Mouse (Mus musculus): Measurements from ENCODE around the gene Gpr3.

Gene Gpr3

DNA sequence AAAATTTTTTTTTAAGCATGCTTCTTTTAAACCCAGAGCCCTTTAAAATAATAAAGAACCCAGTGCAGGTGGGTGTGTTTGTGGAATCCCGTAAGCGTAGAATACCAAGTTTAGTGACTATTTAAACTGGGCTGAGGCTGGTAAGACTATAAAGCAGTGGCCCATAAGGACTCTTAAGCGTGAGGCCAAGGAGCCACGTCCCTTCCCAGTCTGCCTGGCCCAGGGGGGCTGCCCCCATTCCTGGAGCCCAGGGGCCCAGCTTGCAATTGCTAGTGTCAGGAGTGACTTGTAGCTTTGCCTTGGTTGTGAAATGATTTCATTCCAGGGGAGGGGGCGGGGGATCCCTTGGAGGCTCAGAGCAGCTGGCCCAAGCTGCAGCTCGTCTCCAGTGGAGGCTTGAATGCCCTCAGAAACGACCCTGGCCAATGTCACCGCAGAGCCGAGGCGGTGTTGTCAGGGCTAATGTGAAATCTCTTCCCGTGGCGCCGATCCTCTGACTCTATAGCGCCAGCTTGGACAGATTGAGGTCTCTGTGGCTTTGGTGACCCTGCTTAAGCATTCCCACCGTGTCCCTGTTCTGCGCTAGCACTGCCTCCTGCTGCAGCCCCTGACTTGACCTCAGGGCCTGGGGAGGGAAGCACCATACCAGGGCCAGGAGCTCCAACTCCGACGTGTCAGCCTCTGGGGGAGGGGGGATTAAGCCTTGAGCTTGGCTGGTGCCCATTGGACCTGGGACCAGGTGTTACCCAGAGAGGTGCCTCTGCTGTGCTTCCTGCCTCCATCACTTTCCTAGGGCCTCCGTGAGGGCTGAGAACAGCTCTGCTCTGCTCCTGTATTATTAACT is 13.8 kb downstream of the Gpr3 start:
- DNase-seq: peak in 1 of 2 experiments; percentile 37

DNA sequence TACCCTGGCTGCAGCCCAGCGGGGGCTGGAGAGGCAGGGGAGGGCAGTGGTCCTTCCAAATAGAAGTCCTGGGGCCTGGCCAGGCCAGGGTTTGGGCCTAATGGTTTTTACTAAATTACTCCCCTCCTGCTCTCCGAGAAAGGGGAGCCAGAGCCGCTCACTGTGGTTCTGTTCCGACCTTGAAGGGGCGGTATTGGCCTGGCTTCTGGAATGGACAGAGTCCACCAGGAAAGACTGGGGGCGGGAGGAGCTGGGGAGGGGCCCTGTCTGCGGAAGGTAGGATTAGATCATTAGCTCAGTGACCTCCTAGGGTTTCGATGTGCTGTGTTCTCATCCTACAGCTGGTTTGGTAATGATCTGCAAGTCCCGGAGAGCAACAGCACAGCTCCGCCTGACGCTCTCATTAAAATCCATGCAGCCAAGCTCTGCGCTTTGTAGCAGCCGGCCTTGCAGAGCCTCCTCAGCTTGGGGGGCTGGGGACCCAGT is 14.5 kb downstream of the Gpr3 start:
- peak; percentile 78 to 85 for DNase-seq

DNA sequence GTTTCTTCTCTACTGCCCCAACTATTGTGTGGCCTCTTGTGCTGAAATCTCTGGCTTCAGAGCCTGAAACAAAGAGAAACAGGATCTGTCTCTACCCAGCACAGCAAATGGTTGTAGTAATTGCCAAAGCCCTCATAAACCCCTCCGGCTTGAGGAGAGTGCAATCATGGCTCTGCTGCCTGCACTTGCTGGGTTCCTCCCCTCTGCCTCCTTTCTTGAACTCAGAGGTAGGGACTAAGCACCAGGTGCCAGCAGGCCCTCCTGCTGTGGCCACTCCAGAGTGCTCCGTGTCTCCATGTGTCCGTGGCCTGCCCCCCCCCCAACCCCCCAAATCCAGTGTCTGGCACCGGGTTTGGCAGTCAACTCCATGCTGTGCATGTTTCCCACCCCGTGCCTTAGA is 15.0 kb downstream of the Gpr3 start:
- DNase-seq: no peak

- peak in 1 of 2 experiments; percentile 48 for DNase-seq
Observed at GRCm38 (mm10) chr4:133196852-133197251, 15.5 kb downstream of the Gpr3 start.

- DNase-seq: no peak
Observed at GRCm38 (mm10) chr4:133196136-133196535, 16.2 kb downstream of the Gpr3 start.

DNA sequence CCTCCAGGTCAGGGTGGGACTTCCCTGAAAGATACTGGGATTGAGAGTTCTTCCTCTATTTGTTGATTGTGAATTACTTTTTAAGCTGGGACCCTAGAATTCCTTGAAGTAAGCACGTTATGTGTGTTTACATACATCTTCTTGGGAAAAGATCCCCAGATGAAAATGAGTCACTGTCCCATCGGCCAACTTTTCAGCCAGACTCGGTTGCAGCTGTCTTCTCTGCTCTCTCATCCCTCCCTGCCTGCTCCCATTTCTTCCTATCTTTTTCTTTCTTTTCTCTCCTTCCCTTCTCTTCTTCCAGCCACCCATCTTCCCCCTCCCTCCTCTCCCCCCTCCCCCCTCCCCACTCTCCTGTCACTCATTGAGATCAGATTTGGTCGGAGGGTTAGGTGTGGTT is 17.3 kb downstream of the Gpr3 start:
- no peak for DNase-seq

DNA sequence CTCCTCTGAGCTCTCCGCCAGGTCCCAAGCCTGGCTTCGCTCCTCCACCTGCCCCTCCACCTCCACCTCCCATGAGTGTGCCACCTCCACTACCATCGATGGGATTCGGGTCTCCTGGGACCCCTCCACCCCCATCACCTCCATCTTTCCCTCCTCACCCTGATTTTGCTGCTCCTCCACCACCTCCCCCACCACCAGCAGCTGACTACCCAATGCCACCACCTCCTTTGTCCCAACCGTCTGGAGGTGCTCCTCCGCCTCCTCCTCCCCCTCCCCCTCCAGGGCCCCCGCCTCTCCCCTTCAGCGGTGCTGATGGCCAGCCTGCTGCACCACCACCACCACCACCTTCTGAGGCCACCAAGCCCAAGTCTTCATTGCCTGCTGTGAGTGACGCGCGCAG is 17.9 kb downstream of the Gpr3 start:
- no peak for DNase-seq

DNA sequence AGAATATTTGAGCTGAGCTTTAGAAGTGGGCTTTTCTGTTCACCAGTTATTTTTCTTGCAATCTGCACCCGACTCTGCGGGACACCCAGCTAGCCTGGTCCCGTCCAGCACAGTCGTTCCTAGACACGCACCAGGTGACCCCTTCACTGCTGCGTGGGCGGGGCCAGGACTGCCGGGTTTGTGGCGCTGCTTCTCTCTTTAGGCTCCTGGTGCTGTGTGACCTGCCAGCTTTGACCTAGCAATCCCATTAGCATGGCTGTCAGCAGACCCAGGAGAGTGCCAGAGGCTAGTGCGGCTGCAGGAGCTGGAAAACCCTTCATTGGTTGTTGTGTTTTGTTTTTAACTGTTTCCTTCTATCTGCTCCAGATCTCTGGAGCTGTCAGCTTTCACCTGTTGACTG is 22.9 kb downstream of the Gpr3 start:
- peak in 1 of 2 experiments; percentile 55 for DNase-seq

- DNase-seq: no peak
Observed at GRCm38 (mm10) chr4:133186856-133187255, 25.5 kb downstream of the Gpr3 start.

GRCm38 (mm10) chr4:133185893-133186292 is 26.4 kb downstream of the Gpr3 start:
- no peak for DNase-seq

DNA sequence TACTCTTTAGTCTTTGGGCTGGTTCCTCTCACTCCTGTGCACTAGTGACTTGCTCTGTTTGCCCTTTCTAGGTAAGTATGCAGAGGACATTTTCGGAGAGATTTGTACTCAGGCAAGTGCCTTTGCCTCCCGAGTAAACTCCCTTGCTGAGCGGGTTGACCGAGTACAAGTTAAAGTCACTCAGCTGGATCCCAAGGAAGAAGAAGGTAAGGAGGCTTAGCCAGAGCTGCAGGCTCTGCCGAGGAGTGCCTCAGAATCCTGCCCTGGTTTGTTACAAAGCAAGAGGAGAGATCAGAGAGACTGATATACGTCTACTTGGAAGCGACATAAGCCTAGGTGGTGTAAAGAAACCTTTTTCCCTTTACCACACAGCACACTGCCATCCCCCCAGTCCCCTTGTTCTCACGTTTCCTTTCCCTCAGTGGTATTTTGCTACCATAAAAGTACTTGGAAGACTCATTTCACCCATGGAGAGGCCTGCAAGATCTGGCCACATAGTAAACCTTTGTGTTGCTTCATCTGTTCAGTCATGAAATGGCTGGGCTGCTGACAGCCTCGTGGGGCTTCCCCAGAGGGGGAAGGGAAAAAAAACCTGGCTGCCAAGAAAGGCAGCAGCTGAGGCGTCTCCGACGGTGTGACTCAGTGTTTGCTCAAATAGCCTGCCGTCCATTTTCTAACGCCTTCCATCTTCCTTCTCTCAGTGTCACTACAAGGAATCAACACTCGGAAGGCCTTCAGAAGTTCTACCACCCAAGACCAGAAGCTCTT is 27.3 kb downstream of the Gpr3 start:
- peak in 1 of 2 experiments; percentile 40 for DNase-seq

DNA sequence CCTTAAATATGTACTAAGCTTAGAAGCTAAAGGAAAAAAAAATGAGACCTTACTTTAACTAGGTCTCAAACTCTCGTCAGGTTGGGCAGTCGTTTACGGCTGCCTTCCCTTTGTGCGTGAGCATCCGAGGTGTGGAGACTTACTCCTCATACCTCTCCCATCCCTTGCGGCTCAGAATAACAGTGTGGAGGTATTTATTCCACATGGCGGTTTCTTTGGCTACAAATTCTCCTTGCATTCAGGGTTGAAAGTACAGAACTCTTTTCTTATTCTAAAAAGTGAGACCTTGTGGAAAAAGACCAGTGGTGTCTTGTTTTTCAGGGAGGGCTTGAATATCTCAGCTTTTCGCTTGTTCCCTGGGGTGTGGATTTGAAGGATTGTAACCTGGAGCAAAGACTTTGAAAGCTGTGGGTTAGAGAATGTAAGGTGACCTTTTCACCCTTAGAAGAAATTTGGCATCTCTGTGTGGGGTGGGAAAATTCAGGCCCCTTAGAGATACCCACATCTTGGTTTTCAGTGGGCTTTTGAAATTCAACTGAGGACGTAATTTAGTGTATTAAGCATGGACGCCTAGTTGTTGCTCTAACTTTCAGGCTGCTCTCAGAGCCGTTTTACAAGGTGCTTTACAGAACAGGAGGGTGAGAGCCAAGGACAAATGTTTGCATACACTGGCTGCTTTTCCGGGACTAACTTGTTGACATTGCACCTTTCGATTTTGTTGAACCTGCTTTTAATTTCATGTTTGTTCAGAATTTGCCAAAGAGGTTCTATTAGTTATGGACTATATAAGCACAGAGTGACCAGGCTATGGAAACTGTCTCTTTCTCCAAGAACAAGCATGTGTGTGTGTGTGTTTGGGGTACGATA is 28.1 kb downstream of the Gpr3 start:
- DNase-seq: no peak

DNA sequence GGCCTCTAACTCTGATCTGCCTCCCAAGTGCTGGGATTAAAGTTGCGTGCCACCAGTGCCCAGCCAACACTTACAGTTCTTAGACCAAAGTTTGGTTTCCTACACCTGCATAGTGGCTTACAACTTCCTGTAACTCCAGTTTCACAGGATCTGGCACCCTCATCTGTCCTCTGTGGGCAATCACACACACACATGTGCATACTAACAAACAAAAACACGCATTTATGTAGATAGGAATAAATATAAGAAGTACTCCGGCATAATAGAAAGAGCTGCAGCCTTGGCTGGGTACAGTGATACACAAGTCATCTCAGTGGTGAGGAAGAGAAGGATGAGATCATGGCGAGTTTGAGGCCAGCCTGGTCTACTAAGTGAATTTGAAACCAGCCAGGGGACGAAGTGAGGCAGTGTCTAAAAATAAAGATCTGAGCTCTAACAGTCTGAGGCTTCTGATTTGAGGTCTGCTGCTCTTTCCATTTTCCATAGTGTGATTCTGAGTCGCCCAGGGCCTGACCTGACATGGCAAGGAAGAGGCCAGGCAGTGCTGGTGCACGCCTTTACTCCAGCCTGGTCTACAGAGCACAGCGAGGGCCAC is 29.8 kb downstream of the Gpr3 start:
- no peak for DNase-seq

GRCm38 (mm10) chr4:133179258-133179657 is 33.1 kb downstream of the Gpr3 start:
- no peak for DNase-seq

- no peak for DNase-seq
Observed at GRCm38 (mm10) chr4:133178305-133178704, 34.0 kb downstream of the Gpr3 start.

DNA sequence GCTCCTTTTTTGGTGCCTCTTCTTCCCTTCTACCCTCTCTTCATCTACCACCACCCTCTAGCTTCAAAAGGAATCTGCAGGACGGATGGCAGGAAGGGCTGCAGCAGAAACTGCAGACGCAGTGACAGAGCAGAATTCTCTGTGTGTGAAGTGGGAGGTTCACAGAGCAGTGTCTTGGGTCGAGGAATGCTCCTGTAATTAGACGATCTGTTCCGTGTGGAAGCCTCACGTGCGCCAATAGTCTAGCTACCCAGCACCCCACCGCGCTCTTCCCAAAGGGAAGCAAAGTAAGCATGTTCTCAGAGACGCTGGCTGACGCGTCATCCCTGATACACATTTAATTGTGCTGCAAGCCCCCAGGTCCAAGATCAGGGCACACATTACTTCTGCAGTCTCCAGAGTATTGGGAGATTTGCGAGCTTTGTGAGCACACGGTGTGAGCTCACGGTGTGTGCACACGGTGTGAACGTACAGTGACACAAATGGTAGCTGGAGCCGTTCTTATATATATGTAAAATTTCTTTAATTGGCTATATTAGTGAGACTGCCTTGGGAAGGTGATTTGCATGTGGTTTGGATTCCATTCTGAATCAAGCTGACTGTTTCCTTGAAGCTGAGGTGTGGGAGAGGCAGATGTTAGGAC is 35.5 kb downstream of the Gpr3 start:
- DNase-seq: no peak

- peak; percentile 41 to 54 for DNase-seq
Observed at GRCm38 (mm10) chr4:133175998-133176760, 36.2 kb downstream of the Gpr3 start.

GRCm38 (mm10) chr4:133175274-133175673 is 37.1 kb downstream of the Gpr3 start:
- DNase-seq: no peak

GRCm38 (mm10) chr4:133174361-133174760 is 38.0 kb downstream of the Gpr3 start:
- peak in 1 of 2 experiments; percentile 77 for DNase-seq

DNA sequence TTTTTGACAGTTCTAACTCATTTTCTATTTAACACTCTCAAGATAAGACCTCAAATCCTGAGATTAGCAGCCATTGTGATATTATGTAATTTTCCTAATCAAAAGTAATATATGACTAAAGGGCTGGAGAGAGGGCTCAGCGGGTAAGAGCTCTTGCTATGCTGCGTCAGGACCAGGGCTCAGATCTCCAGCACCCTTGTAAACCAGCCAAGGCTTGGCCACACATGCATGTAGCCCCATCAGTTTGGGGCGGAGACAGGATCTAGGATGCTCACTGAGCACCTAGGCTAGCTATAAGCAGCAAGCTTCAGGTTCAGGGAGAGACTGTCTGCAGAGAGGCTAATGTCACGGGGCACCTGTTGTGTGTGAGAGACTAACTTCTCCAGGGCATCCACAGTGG is 39.9 kb downstream of the Gpr3 start:
- no peak for DNase-seq

DNA sequence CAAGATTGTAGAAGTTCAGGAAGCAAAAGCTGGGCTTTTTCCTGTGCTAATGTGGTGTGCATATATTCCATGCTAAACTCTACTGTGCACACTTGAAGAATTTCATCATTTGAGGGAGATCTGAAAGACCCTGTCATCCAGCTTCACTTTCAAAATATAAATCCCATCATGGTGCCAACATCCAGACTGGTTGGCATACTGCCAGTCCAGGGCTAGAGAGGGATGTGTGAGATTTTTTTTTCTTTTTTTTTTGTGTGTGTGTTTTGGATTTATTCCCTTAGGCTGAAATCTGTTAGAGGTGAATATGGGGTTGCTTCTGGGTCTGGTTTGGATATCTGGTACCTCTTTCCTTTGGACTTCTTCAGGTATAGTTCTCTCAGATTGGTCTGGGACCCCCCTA is 41.7 kb downstream of the Gpr3 start:
- DNase-seq: peak in 1 of 2 experiments; percentile 49

Data from kidney, postnatal 36 days (tissue).